Mouse (Mus musculus) liver, embryonic 14.5 days (tissue): ENCODE measurements around the gene Hoxb3.

Source experiments
- CTCF ChIP-seq: IDR thresholded peaks from 2 replicates; pipeline ENCODE4 v1.5.1; 2016; ENCODE audit warnings: antibody characterized with exemption, low read depth, control low read depth
- EP300 ChIP-seq: IDR thresholded peaks from 2 replicates; pipeline ENCODE4 v1.6.1; 2016; ENCODE audit warnings: antibody characterized with exemption, low read depth

- TF ChIP-seq CTCF (no peak), EP300 (no peak)
These were observed 25.2 kb downstream of the Hoxb3 start for GRCm38 (mm10) chr11:96348141-96348928.
